ENCODE assay signal across 18 mouse cellular contexts in the genomic region with DNA sequence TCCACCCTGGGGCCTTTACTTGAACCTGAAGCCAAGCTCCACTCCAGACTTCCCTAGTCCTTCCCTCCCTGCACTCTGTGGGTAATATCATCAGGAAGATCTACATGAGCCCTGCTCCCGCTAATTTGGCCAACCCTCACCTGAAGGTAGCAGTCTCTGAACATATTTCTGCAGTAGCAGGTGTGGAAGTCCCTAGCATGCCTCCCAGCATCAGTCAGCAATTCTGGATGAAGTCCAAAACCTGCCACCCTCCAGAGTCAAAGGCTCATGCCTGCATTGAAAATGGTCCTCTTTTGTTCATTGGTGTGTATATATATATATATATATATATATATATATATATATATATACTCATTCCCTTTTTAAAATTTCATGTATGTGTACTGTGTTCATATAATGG.
"Had no signal": no experiment of that assay in that cellular context is flagged by ENCODE, and none has a peak within 500 bp of the region (broad histone marks: within the 10 kb centered on the region; RNA-seq: fewer than 3 reads in every experiment).

No protein-coding gene starts in this region.

- H3K36me3 ChIP-seq: midbrain, embryonic 12.5 days; midbrain, embryonic 15.5 days; neural tube, embryonic 12.5 days; stomach, embryonic 15.5 days had no signal

- H3K27ac ChIP-seq: left cerebral cortex, adult 2 months; liver, embryonic 14.5 days; macrophage; midbrain, embryonic 12.5 days; midbrain, embryonic 15.5 days; neural tube, embryonic 12.5 days; neural tube, embryonic 15.5 days; stomach, embryonic 15.5 days had no signal

- H3K9me3 ChIP-seq: midbrain, embryonic 12.5 days; midbrain, embryonic 15.5 days; neural tube, embryonic 12.5 days; neural tube, embryonic 15.5 days; stomach, embryonic 15.5 days had no signal

- H3K4me2 ChIP-seq: lung, embryonic 14.5 days; midbrain, embryonic 12.5 days; midbrain, embryonic 15.5 days; neural tube, embryonic 12.5 days; neural tube, embryonic 15.5 days; stomach, embryonic 15.5 days had no signal

- DNase-seq: kidney, adult 9 months; kidney, postnatal 36 days; layer of hippocampus, postnatal 36 days; liver, postnatal 0 days; lung, embryonic 14.5 days; right cerebral cortex, adult 18-20 months; right cerebral cortex, postnatal 14 days; right cerebral cortex, postnatal 4 days; thymus, postnatal 25 days had no signal

- H3K9ac ChIP-seq: liver, embryonic 14.5 days; liver, postnatal 0 days; lung, embryonic 14.5 days; midbrain, embryonic 12.5 days; midbrain, embryonic 15.5 days; neural tube, embryonic 12.5 days; neural tube, embryonic 15.5 days; stomach, embryonic 15.5 days had no signal

- H3K4me1 ChIP-seq: midbrain, embryonic 12.5 days; midbrain, embryonic 15.5 days; neural tube, embryonic 12.5 days; neural tube, embryonic 15.5 days; stomach, embryonic 15.5 days had no signal

- H3K4me3 ChIP-seq: left cerebral cortex, adult 2 months; midbrain, embryonic 12.5 days; midbrain, embryonic 15.5 days; neural tube, embryonic 12.5 days; neural tube, embryonic 15.5 days; stomach, embryonic 15.5 days had no signal

- H3K27me3 ChIP-seq: midbrain, embryonic 12.5 days; midbrain, embryonic 15.5 days; neural tube, embryonic 12.5 days; neural tube, embryonic 15.5 days; stomach, embryonic 15.5 days had no signal

- ATAC-seq: liver, postnatal 0 days; lung, postnatal 0 days; midbrain, embryonic 15.5 days had no signal
